Mouse (Mus musculus) brain, embryonic 14.5 days (tissue): ENCODE data around the gene Prpf6. TPM values are rescaled to one million over a fixed set of nuclear protein-coding genes. Genes with fewer than 3 reads are reported as not detected.

ENCODE experiments used
- DNase-seq: peaks from one replicate; pipeline ENCODE4 v3.0.0-alpha.2; 2011; ENCODE audit warnings: low read depth
- CTCF ChIP-seq: fragments of 200-500 bp; IDR thresholded peaks from 2 replicates; pipeline ENCODE4 v1.5.1; 2012; ENCODE audit warnings: inconsistent platforms, mild to moderate bottlenecking, moderate library complexity, borderline replicate concordance; ENCODE audit not compliant: insufficient read depth, insufficient read length; ENCODE audit errors: extremely low read depth
- POLR2A ChIP-seq: fragments of 200-500 bp; IDR thresholded peaks from 2 replicates; pipeline ENCODE4 v1.6.1; 2012; ENCODE audit warnings: mild to moderate bottlenecking, inconsistent platforms, borderline replicate concordance; ENCODE audit not compliant: poor library complexity, insufficient read depth, insufficient read length, severe bottlenecking; ENCODE audit errors: extremely low read depth
- polyA plus RNA-seq: library from polyadenylated mRNA; depleted of rRNA; stranded (reverse); fragments of >200 nt; gene quantifications from 2 replicates; pipeline ENCODE4 v1.2.3, GENCODE M21; 2012; rRNA removed

Prpf6 gene
- polyA plus RNA-seq, 1 experiment = 44.4 TPM

GRCm38 (mm10) chr2:181687586-181687985 lies 95.9 kb downstream of the Prpf6 start:
- TF ChIP-seq POLR2A (no peak), CTCF (no peak)
- no peak for DNase-seq

- DNase-seq = no peak
- TF ChIP-seq POLR2A (no peak), CTCF (no peak)
These were observed 97.9 kb downstream of the Prpf6 start for GRCm38 (mm10) chr2:181689466-181690160.

DNA sequence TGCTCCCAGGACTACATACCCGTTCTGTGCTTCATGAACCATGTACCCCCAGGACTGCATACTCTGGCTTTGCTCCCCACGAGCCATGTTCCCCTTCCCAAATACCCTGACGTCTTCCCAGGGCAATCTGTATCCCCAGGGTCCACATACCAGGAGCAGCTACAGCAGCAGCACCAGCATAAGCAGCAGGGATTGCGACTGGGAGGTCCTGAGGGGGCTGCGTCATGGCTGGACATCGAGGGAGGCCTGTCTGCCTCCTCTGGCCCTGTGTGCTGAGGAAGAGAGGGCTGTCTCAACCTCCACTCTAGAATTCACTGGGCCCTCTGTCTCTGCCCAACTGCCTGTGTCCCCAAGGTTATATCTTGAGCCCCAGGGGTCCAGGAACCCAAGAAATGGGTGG lies 99.4 kb downstream of the Prpf6 start:
- no peak for TF ChIP-seq POLR2A
- TF ChIP-seq CTCF = no peak
- no peak for DNase-seq

GRCm38 (mm10) chr2:181691571-181691970 lies 99.9 kb downstream of the Prpf6 start:
- no peak for DNase-seq
- TF ChIP-seq POLR2A = no peak
- no peak for TF ChIP-seq CTCF

GRCm38 (mm10) chr2:181692304-181692703 lies 100.6 kb downstream of the Prpf6 start:
- no peak for TF ChIP-seq POLR2A
- TF ChIP-seq CTCF = no peak
- no peak for DNase-seq

- DNase-seq = peak; percentile 92
- TF ChIP-seq CTCF = no peak
- TF ChIP-seq POLR2A = peak; percentile 70
These were observed 101.9 kb downstream of the Prpf6 start, which contains the start of gene Rgs19 for GRCm38 (mm10) chr2:181693339-181694280. Gene Rgs19, minus strand, starts transcription at chr2:181693977.

DNA sequence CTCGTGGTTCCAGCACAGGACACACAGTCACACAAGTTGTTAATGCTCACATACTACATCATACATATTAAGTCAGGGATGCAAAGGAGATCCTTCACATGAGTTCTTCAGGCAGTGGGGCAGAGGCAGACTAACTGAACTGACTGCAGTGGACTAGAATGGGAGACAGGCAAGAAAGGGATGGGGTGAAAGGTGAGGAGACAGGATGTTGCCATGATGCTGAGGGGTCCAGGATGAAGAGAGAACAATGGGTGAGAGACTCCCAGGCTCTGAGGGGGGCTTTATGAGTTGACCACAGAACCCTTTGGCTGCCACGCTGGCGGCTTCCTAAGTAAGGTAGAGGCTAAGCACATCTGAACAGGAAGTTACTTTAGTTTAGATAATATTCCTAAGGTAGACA lies 102.9 kb downstream of the Prpf6 start:
- no peak for DNase-seq
- TF ChIP-seq POLR2A (no peak), CTCF (no peak)

GRCm38 (mm10) chr2:181695776-181696175 lies 104.1 kb downstream of the Prpf6 start:
- no peak for TF ChIP-seq POLR2A
- TF ChIP-seq CTCF = no peak
- DNase-seq = no peak

GRCm38 (mm10) chr2:181696801-181697420 lies 105.2 kb downstream of the Prpf6 start:
- no peak for DNase-seq
- TF ChIP-seq POLR2A (no peak), CTCF (no peak)

DNA sequence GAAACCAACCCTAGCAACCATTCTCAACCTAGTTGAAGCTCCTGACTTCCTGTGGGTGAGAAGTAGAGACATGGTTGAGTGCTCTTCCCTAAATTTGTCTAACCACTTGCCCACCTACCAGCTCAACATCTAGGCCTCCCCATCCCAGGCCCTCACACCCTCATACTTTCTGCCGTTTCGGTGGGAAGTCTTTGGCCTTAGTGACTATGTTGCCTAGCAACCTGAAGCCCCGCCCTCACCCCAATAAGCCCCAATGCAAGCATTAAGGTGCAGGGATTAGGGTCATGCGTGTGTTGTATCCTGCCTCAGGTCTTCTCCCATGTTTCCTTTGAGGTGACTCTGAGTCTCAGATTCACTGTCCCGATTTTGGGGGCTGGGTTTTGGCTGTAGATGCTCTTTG lies 106.6 kb downstream of the Prpf6 start, which contains the start of gene Lkaaear1:
Gene Lkaaear1, minus strand, starts transcription at position 202 of the 400 bp plus-strand sequence.
- no peak for DNase-seq
- no peak for TF ChIP-seq CTCF

Other genes with a start within 250 kb of the Prpf6 start
- gene Zgpat, start 226.9 kb upstream of the Prpf6 start, polyA plus RNA-seq = 117 and 126 TPM in 2 replicates
- gene Arfrp1, start 226.5 kb upstream of the Prpf6 start, polyA plus RNA-seq = 92.9 and 110 TPM in 2 replicates
- 98.7 and 147 TPM in 2 replicates for gene Lime1, start 211.8 kb upstream of the Prpf6 start, polyA plus RNA-seq
- gene Zbtb46, start 132.4 kb upstream of the Prpf6 start, polyA plus RNA-seq = 12.1 and 18.4 TPM in 2 replicates
- gene Abhd16b, start 98.7 kb upstream of the Prpf6 start, polyA plus RNA-seq = not detected in 2 replicates
- gene Tpd52l2, start 94.7 kb upstream of the Prpf6 start, polyA plus RNA-seq = 94.9 and 118 TPM in 2 replicates
- 152 and 190 TPM in 2 replicates for gene Dnajc5, start 71.4 kb upstream of the Prpf6 start, polyA plus RNA-seq
- gene Uckl1, start 7.0 kb upstream of the Prpf6 start, polyA plus RNA-seq = 125 and 204 TPM in 2 replicates
- gene Zfp512b, start 935 bp downstream of the Prpf6 start, polyA plus RNA-seq = 105 and 142 TPM in 2 replicates
- gene Samd10, start 7.3 kb downstream of the Prpf6 start, polyA plus RNA-seq = 161 and 163 TPM in 2 replicates
- 0.10 and 0.27 TPM in 2 replicates for gene Gm29797, start 65.2 kb downstream of the Prpf6 start, polyA plus RNA-seq
- gene Sox18, start 79.8 kb downstream of the Prpf6 start, polyA plus RNA-seq = 26.8 and 31.6 TPM in 2 replicates
- 55.9 and 82.2 TPM in 2 replicates for gene Tcea2, start 88.4 kb downstream of the Prpf6 start, polyA plus RNA-seq
- gene Rgs19, start 102.1 kb downstream of the Prpf6 start, polyA plus RNA-seq = 75.9 and 87.7 TPM in 2 replicates
- not detected in 2 replicates for gene Lkaaear1, start 106.6 kb downstream of the Prpf6 start, polyA plus RNA-seq
- gene Oprl1, start 123.1 kb downstream of the Prpf6 start, polyA plus RNA-seq = 91.7 and 102 TPM in 2 replicates
- gene Myt1, start 171.5 kb downstream of the Prpf6 start, polyA plus RNA-seq = 65.4 and 69.4 TPM in 2 replicates
- gene Pcmtd2, start 246.0 kb downstream of the Prpf6 start, polyA plus RNA-seq = 47.2 and 50.9 TPM in 2 replicates